Mouse (Mus musculus): ENCODE results near the gene Celf2.

Gene Celf2

DNA sequence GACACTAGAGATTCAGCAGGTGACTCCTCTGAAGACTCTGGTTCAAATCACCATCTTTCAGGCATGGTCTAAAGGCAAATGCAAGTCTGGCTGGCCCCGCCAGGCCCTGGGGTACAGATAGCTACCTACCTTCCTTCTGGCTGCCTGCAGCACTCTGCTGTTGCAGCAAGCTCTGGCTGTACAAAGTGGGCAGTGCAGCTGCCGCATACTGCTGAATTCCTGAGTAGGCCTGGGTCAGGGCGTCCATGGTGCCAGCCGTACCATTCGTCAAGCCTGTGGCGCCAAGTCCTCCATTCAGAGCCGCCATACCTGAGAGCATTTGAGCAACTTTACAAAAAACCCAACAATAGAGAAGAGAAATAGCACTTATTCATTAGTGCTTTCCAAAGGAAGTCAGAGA is 955.7 kb downstream of the Celf2 start:
- no peak for DNase-seq (ENCODE audit: low read depth, low spot score)

DNA sequence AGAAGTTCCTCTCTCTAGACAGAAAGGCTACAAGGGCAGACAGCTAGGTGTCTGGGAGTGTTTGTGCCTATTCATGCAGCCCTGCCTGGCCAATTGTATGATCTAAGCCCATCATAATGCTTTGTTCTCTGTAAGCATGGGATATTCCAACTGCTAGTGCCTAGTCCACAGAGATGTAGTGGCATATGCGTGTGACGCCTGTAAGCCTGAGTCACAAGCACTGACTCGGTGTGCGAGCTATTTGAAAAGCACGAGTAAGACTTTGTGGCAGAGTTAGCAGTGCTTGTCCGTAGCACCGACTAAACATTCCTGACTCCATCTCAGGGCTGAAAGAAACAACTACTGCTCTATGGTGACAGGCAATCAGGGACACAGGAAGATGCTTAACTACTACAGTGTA is 960.1 kb downstream of the Celf2 start:
- no peak for DNase-seq (ENCODE audit: low read depth, low spot score)

DNA sequence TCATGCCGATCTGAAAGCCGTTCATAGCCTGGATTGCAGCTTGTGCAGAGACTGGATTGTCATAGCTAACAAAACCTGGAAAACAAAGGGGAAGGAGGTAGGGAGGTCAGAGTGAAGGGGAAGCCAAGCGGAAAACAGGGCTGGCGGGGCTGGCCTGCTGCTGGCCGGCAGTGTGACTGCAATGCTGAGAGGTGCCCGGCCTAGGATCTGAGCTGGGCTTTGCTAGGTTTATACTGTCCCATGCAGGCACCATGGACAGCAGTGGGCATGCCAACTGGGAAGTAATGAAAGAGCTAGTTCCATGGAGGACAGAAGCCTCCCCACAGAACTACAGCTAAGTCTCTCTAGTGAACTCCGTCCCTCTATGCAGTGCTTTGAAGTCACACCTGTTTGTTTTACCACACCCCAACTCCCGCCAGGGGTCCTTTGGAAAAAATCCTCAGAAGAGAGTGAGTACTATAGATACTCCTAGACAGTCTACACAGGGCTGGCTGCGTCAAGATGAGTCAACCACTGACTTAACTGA is 962.2 kb downstream of the Celf2 start:
- no peak for DNase-seq (ENCODE audit: low read depth, low spot score)

DNA sequence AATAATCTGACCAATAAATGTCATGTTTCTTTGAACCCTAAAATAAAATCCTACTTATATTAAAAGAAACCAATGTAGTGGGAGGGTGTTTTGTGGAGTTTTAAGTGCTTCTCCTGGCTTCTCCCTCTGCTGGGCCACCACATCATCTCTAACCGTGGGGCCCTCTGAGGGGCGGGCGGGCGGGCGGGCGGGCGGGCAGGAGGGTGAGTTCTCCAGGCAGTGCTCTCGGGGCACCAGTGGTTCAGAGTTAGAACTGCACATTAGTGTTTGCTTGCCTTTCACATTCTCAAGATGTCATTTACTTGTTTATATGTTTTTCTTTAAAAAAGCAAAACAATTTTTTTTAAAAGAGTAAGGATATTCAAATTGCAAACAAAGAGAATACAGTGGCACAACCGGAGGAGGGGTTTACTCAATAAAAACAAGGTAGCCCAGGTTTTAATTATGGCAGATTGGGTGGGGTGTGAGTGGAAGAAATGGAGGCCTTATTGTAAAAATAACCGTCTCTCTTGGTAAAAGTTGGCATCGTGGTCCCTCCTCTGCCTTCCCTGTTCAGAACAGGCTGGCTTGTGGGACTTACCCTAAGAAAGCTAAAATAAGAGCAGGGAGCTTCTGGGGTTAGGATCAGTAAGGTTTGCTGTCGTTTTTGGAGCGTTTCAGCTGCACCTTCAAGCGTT is 962.8 kb downstream of the Celf2 start:
- DNase-seq (ENCODE audit: low read depth, low spot score), result no peak

DNA sequence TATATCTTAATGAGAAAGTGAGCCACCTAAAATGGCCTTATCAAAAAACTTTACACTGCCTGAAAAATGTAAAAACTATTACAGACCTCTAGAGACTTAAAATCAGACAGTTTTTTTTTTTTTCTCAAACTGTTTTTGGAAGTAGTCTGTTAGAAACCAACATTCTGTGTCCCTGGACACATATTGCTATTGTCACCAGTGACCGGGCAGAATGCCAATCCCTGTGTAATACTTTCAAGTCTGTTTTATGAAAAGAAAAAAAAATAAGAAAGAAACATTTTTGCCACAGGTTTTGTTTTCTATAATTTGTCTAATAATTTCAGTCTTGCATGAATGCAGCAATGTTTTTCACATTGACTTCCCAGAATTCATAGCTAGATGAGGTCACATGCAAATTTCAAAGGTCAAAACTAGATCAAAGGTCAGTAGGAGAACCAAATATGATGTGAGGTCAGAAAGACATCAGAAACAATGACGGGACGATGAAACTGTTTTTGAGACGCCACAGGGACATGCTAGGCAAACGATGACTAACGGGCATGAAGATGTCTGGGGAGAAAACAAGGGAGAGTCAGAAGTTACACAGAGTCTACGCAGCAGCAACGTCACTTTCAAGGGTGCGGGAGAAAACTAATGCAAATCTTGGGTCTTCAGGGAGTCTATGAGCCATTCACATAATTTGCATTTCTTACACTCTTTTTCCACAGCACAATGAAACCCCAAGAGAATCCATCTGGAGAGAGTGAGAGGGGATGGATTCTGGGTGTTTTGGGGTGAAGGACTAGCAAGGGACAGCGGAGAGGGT is 964.0 kb downstream of the Celf2 start:
- peak; percentile 31 for DNase-seq (ENCODE audit: low read depth, low spot score)

DNA sequence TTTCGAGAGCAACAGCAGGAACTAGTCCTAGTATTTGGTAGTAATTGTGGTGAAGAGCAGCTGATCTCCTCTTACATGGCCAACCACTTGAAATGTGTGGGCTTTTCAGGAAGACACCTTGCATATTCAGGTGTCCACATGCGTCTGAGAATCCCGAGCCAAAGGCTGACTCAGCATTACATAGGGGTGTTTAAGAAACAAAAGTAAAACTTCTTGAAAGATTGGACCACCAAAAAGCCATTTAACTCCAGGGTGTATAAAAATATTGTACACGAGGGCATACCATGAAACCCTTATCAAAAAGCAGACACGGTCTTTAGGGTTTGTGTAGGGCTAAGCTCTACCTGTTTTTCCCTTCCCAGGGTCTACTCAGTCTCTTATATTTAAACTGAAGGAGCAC is 965.7 kb downstream of the Celf2 start:
- no peak for DNase-seq (ENCODE audit: low read depth, low spot score)

DNA sequence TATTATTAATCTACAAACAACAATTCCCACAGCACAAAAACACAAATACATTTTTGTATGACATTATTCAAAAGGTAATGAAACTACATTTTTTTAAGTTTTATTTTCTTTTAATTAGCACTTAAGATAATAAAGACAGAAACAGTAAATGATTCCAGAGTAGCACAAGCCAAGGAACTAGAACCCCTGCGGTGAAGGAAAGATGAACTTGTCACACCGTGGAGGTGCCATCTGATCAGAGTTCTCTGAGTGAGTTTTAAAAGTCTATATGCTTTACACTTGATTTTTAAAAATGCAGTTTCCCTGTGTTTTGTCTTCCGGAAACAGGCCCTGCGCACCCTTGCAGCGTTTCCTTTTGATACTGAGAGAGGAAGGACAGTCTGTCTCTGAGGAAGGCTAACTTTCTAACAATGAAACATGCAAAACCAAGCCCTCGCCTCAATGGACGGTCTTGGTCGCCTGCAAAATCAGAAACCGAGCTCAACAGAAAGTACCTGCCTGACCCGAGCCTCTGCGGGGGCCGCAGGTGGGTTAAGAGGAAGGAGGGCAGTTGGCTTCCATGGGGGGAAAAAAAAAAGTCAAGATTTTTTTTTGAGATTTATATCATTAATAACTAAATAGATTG is 966.7 kb downstream of the Celf2 start:
- DNase-seq (ENCODE audit: low read depth, low spot score), result no peak

DNA sequence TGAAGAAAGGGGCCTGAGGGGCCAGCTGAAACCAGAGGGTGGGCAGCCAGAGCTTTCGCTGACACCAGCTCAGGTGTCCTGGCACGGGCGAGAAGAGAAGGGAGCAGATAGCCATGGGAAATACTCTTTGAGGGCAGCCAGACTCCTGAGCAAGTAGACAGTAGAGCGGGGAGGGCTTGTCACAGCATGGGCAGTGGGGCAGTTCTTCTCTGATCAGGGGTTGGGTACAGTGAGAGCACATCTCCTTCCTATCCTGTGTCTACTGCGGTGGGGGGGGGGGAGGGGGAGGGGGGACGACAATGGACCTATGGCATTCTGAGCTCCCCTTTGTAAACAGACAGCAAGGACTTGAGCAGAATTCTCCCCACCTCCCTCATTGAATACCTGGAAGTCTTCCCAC is 968.5 kb downstream of the Celf2 start:
- no peak for DNase-seq (ENCODE audit: low read depth, low spot score)

DNA sequence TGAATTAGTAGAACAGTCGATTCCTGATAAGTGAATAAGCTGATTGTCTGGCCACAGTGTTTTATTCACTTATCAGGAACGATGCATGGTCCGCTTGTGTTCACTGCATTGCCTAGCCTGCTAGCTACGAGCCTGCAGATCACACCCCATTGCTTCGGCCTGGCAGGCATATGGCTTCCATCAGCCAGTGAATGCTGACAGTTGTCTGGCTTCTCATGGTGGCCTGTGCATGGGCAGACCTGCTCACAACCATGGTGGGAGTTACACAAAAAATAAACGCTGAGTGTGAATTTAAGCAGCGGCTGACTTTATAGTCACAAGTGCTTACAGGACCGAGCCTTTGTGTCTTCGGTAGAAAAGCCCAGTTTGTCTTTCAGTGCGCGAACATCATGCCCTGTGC is 969.3 kb downstream of the Celf2 start:
- DNase-seq (ENCODE audit: low read depth, low spot score), result no peak

DNA sequence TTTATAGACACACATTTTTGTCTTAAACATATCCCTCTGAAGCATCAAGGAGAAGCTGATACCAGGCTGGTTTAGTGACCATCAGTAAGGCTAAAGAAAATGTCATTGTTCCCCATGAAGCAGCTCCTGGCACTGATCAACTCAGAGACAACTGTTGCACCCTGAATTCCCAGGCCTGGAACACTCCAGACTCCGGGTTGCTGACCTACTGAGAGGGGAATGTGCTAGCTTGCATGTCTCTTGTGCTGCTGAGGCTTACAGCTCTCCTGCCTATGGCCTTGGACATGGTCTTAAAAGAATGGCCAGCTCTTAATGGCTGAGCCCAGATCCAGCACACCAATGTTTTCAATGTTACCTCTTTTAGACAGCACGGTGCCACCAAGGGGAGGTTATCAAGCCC is 970.9 kb downstream of the Celf2 start:
- no peak for DNase-seq (ENCODE audit: low read depth, low spot score)

DNA sequence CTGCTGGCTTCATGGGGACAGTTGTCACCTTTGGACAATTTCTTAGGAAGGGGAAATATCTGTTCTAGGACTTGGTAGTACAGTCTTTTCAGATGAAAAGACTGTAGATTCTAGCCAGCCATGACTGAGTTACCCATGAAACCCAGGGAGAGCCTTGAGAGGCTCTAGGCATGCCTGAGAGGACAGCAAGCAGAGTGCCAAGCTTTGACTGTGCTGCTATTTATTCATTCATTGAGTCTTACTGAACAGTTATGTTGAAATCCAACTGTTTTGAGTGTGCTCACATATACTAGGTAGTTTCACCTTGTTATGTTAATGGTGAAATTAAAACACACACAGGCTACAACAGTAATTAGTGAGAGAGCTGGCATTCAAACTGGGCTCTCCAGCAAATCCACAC is 971.3 kb downstream of the Celf2 start:
- no peak for DNase-seq (ENCODE audit: low read depth, low spot score)

DNA sequence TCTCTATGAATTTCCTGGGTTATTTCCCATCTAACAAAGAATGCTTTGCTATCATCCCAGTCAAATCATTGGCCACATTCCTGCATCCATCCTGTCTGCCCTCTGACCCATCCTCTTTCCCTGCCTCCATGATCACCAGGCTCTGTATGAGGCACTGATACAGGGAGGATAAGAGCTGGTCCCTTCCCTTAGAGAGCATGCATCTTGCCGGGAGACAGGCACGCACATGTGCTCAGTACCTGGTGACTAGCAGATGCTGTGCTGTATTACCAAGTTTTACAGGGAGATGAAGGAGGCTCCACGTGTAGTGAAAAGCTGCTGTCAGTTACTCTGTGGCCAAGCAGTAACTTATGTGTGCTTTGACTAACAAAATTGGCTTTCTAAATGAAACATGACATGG is 972.0 kb downstream of the Celf2 start:
- no peak for DNase-seq (ENCODE audit: low read depth, low spot score)

DNA sequence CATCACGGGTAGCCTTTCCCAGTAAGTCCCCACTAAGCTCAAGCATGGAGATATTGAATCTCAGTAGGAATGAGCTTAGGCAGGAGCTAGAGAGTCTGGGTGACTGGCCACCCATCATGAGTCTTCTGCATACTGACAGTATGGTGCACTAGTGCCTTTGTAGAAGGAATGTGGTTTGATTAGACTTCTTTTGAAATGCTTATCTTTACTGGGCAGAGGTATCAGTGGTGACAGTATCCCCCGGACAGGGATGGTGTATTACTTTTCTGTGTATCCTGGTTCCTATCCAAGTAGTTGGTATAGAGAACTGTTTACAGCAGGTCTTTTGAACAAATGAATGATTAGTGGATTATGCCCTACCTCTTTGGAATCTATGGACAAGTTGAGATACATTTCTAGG is 973.0 kb downstream of the Celf2 start:
- DNase-seq (ENCODE audit: low read depth, low spot score), result no peak

DNA sequence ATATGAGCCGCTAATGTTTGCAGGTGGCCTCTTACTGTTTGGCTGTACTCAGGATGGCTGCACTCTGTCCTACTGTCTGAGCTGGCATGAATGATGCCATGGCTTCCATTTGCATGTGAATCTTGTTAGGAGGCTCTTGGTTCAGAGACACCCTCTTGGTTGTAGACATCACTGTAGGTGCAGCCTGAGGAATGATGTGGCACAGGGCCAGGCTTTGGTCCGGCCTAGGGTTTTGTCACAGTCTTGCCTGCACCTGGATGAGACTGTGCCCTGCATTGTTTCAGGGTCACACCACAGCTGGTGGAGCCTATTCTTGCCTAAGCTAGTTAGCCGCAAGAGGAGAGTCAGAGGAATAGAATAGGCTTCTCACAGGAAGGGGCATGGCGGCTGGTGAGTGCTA is 977.0 kb downstream of the Celf2 start:
- DNase-seq (ENCODE audit: low read depth, low spot score), result no peak

DNA sequence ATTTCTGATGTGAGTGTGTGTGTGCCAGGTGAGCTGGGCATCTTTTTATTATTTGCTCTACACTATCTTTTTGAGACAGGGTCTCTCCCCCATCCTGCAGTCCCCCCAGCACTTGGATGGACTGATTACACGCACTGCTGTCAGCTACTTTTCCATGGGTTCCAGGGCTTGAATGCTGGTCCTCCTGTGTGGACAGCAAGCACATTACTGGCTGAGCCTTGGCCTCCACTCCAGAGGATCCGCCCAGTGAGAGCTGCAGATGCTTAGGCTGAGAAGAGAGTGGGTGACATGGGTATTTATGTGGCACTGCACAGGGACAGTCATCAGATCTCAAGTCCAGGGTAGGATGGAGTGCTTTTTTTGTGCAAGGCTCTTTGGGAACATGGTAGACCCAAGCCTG is 981.3 kb downstream of the Celf2 start:
- DNase-seq (ENCODE audit: low read depth, low spot score), result no peak

DNA sequence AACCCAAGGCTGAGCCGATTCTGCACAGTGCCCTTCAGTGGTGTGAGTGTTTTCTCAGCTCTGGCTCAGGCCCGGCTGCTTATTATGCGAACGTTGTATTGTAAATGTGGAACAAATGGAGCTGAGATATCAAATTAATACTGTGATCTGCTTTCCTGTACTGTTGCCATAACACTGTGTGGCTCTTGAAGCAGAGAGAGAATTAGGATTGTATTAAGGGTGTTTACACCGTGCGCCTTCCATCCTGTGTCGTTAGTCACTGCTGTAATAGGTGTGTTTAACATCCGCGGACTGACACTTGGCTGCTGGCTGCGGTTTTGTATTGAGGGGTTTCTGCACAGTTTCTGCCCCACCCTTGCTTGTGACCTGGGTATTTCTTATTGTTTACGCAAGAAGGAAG is 982.5 kb downstream of the Celf2 start:
- no peak for DNase-seq (ENCODE audit: low read depth, low spot score)

DNA sequence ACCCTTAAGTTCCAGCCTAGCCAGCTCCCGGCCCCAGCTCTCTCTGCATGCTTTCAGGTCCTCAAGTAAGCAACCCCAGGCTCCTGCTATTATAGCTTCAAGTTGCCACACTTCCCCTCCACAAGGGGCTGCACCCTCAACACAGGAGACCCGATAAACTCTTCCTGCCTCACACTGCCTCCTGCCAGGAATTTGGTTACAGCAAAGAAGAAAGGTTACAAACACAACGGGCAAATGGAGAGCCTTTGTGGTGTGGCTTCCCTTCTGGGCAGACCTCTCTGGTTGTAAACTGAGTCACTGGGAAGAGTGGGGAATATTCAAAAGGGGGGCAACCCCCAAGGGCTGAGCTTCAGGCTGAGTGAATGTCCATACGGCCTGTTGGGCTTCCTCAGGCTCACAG is 983.1 kb downstream of the Celf2 start:
- DNase-seq (ENCODE audit: low read depth, low spot score), result no peak

DNA sequence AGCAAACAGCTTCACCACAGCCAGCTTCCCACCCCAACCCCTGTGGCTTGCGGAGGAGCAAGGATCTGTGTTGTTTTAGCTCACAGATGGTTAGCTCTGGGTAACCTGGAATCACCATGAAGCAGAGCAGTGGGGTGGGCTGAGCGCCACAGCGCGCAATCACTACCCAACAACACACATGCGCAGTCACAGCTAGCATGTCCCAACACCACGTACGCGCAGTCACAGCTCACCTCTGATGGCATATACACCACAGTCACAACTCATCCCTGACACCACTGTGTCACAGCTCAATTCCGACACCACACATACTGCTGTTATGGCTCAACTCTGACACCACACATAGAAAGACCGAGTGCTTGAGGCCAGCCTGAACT is 985.5 kb downstream of the Celf2 start:
- DNase-seq (ENCODE audit: low read depth, low spot score), result no peak

DNA sequence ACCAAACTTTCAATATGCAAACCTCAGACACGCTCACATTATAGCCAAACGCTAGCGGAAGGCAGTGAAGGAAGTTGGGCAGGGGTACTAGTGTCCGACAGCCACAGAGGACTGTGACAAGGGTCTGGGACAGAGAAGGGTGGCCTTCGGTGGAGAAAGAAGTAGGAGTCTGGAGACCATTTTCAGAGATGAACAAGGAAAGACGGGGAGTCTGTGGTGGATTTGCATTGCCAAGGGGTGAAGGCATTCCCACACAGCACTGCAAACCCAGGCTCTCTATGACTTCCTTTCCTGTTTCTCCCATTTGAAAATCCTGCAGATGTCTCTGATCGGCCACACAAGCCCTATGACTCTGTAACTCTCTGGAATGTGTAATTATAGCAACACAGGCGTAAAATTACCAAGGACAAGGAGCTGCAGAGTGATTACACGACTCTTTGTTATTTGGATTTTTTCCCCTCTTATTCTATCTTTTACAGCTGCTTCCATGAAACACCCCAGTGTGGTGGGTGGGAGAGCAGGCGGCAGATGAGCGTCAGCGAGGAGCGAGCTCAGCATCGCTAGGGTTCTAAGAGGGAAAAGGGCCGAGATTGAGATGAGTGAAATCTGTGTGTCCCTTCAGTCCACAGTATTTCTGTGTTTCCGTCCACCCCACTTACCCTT is 986.0 kb downstream of the Celf2 start:
- no peak for DNase-seq (ENCODE audit: low read depth, low spot score)

DNA sequence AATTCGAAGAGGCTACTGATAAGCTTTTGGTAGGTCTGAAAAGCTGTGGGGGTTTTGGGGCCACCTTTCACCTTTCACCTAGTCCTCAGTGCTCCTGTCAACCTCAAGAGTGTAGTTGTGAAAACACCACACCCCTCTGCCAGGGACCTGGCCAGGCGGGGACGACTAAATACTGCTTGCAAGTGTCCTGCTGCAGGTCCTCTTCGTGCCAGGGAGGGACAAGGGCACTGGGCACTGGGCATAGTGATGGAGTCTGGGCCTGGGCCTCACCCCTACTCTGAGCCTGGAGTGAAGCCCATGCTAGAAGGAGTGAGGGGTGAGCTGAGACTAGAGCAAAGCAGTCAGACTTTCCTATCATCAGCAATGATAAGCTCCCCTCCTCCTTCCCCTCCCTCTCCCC is 987.0 kb downstream of the Celf2 start:
- no peak for DNase-seq (ENCODE audit: low read depth, low spot score)

DNA sequence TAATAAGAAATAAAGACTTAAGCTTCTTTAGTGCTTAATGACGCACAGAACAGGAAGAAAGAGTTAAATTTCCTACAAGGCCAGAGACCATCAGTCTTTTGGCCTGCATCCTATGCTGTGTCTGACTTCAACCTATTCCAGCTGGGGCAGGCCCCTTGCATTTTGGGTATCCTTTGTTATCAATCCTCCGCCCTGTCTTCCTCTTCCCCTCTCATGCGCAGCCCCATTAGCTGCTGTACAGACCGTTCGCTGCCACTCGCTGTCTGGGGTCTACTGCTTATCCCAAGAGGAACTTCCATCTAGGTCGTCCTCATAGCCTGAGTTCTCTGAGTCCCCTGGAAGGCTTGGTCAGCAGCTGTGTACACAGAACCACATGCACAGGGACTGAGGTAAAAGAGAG is 996.2 kb downstream of the Celf2 start:
- no peak for DNase-seq (ENCODE audit: low read depth, low spot score)

DNA sequence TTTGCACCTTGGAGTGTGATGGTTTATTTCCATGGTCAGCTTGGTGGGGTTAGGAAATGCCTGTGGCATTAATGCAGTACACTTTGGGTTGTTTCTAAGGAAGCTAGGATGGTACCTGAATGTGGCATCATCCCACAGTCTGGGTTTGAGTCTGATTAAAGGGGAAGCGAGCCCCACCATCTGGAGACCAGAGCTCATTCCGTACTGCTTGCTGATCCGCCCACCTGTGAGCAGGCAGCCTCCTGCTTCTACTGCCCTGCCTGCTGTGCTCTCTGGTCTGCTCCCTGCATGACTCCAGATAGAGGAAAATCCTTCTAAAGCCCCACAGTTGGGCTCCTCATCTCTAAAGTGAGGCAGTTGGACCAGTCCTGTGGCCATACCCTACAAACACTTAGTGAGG is 1002.3 kb downstream of the Celf2 start:
- no peak for DNase-seq (ENCODE audit: low read depth, low spot score)

All from skeletal muscle tissue, adult 2 months (tissue).